Mouse (Mus musculus) heart, postnatal 4 days (tissue): ENCODE measurements around the gene Zswim1. TPM values are rescaled to one million over a fixed set of nuclear protein-coding genes. Genes with fewer than 3 reads are reported as not detected.
"Not testable (repeated sequence)": the region's sequence is repeated elsewhere in the genome, so short reads cannot be mapped to it uniquely, and the experiment has no call there.

Source experiments
- DNase-seq: peaks from one replicate; pipeline ENCODE4 v3.0.0; 2021
- total RNA-seq, 2 experiments: library from RNA; stranded (reverse); gene quantifications; 2 replicates each; pipeline ENCODE4 v1.2.3; 2021

Zswim1 gene
- total RNA-seq, 2 experiments from 2014 or later: 5.0 to 5.8 TPM

DNA sequence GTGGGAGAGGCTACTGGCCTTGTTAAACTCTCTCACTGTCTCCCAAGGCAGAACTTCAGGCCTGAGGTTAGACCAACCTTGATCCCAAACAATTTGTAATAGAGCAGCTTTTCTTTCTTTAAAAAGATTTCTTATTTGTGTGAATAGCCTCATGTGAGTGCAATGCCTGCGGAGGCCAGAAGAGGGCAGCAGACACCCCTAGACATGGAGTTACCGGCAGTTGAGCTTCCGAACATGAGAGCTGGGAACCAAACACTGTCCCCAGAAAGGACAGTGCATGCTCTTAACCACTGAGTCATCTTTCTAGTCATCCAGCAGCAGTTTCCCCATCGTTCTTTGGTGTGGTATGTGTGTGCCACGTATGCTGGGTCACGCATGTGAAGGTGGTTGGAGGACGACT is 45.1 kb downstream of the Zswim1 start:
- no peak for DNase-seq

DNA sequence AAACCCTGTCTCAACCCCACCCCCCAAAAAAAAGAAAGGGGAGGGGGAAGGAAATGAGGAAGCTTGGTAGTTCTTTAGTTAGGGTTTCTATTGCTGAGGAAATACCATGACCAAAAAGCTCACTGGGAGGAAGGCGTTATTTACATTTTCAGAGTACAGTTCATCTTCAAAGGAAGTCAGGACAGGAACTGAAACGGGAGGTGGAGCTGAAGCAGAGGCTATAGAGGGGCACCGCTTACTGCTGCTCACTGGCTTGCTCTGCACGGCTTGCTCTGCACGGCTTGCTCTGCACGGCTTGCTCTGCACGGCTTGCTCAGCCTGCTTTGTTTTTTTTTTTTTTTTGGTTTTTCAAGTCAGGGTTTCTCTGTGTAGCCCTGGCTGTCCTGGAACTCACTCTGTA is 46.0 kb downstream of the Zswim1 start:
- DNase-seq: no peak

DNA sequence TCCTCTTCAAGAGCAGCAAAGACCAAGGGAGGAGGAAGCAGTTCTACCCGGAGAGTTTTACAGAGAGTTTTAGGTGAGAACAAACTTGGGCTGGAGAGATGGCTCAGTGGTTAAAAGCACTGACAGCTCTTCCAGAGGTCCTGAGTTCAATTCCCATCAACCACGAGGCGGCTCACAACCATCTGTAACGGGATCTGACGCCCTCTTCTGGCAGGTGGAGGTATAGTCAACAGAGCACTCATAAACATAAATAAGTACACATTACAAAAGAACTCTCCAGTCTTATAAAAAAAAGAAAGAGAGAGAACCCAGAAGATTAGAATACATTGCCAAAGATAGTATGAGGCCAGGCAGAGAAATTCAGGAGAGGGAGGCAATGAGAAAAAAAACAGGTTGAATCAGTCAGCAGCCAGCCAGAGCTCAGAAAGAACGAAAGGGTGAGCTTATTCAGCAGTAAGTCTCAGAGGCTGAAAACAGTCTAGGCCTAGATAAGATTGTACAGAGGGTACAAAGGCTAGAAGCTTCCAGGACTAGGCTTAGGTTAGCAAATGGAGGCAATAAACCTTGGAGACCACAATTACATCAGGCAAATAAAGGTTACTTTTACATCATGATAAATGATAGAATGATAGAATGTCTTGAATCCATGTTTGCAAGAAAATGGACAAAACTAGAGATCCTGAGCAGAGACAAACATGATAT is 49.3 kb downstream of the Zswim1 start:
- no peak for DNase-seq

DNA sequence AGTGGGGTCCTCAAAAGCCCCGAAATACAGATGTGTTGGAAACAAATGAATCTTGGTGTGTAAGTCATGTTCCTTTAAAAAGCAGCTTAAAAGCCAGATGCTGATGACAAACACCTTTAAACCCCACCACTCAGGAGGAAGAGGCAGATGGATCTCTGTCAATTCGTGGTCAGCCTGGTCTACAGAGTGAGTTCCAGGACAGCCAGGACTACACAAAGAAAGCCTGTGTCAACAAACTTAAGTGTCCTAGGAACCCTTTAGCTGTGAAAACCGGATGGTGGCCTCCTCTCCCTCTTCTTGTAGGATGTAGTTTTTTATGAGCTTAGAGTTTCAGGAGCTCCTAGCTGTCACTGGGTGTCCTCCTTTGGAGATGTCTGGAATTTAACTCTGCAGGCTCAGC is 51.1 kb downstream of the Zswim1 start:
- DNase-seq: no peak

DNA sequence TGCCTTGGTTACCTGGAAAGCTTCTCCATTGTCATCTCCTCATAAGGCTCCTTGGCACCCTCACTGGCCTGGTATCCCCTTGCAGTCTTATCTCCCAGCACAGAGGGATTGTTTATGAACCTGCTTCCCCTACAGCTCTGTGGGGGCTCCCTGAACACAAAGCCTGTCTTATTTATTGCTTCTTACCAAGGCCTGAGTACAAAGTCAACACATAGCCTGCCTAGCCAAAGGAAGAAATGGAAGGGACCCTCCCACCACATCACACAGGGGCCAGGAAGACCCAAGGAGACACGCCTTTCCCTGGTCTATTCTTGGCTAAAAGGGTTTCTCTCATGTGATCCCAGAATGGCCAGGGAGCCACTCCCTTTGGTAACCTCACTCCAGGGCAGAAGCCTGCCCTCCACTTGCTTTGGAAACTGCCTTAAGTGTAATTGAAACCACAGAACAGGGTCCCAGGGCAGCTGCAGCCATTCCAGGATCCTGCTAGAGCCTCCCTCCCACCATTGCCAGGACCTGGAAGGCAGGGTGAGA is 51.8 kb downstream of the Zswim1 start:
- peak; percentile 55 for DNase-seq

DNA sequence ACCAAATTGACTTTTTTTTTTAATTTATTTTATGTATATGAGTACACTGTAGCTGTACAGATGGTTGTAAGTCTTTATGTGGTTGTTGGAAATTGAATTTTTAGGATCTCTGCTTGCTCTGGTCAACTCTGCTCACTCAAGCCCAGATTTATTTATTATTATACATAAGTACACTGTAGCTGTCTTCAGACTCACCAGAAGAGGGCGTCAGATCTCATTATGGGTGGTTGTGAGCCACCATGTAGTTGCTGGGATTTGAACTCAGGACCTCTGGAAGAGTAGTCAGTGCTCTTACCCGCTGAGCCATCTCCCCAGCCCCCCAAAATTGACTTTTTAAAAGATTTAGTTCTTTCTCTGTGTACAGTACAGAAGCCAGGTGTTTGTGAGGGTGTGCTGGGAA is 53.2 kb downstream of the Zswim1 start:
- DNase-seq: not testable (repeated sequence)

Other genes starting within 250 kb of the Zswim1 start
- gene Spint3, start 249.2 kb upstream of the Zswim1 start, total RNA-seq: not detected
- not detected for gene Wfdc6a, start 237.2 kb upstream of the Zswim1 start, total RNA-seq
- not detected for gene Eppin, start 229.1 kb upstream of the Zswim1 start, total RNA-seq
- gene Wfdc6b, start 209.2 kb upstream of the Zswim1 start, total RNA-seq: not detected
- not detected for gene Wfdc8, start 209.1 kb upstream of the Zswim1 start, total RNA-seq
- gene Wfdc16, start 183.9 kb upstream of the Zswim1 start, total RNA-seq: not detected
- not detected for gene Wfdc10, start 166.6 kb upstream of the Zswim1 start, total RNA-seq
- not detected for gene Wfdc9, start 166.1 kb upstream of the Zswim1 start, total RNA-seq
- gene Wfdc11, start 148.6 kb upstream of the Zswim1 start, total RNA-seq: not detected
- not detected for gene Wfdc13, start 137.6 kb upstream of the Zswim1 start, total RNA-seq
- not detected for gene Spint4, start 124.2 kb upstream of the Zswim1 start, total RNA-seq
- gene Spint5, start 107.4 kb upstream of the Zswim1 start, total RNA-seq: not detected
- gene Wfdc3, start 76.8 kb upstream of the Zswim1 start, total RNA-seq: under 1 TPM; 0.26 to 0.27 TPM
- gene Dnttip1, start 76.7 kb upstream of the Zswim1 start, total RNA-seq: 10 to 100 TPM; 41.2 to 42.0 TPM
- 100 to 1,000 TPM; 130 to 144 TPM for gene Ube2c, start 52.8 kb upstream of the Zswim1 start, total RNA-seq
- gene Tnnc2, start 42.7 kb upstream of the Zswim1 start, total RNA-seq: 10 to 100 TPM in 1 of 2 experiments, not detected in 1; 10.8 TPM
- 10 to 100 TPM; 22.9 to 24.1 TPM for gene Snx21, start 36.9 kb upstream of the Zswim1 start, total RNA-seq
- 10 to 100 TPM; 13.1 to 13.5 TPM for gene Acot8, start 17.8 kb upstream of the Zswim1 start, total RNA-seq
- 1 to 10 TPM; 1.8 to 2.3 TPM for gene Zswim3, start 17.6 kb upstream of the Zswim1 start, total RNA-seq
- gene Spata25, start 5.9 kb downstream of the Zswim1 start, total RNA-seq: 1 to 10 TPM in 1 of 2 experiments, under 1 TPM in 1; 0.92 to 1.9 TPM
- 100 to 1,000 TPM; 101 to 104 TPM for gene Ctsa, start 10.2 kb downstream of the Zswim1 start, total RNA-seq
- gene Neurl2, start 10.8 kb downstream of the Zswim1 start, total RNA-seq: 10 to 100 TPM; 33.3 to 34.0 TPM
- gene Pltp, start 35.0 kb downstream of the Zswim1 start, total RNA-seq: 10 to 100 TPM; 13.2 to 20.5 TPM
- 10 to 100 TPM; 47.0 to 48.2 TPM for gene Pcif1, start 56.6 kb downstream of the Zswim1 start, total RNA-seq
- gene Zfp335, start 89.1 kb downstream of the Zswim1 start, total RNA-seq: 10 to 100 TPM; 14.7 to 15.8 TPM
- under 1 TPM; 0.48 to 0.63 TPM for gene Mmp9, start 118.1 kb downstream of the Zswim1 start, total RNA-seq
- gene Slc12a5, start 138.1 kb downstream of the Zswim1 start, total RNA-seq: 1 to 10 TPM in 1 of 2 experiments, under 1 TPM in 1; 0.90 to 1.1 TPM
- 10 to 100 TPM; 29.1 to 30.2 TPM for gene Ncoa5, start 212.2 kb downstream of the Zswim1 start, total RNA-seq
- gene Cd40, start 232.9 kb downstream of the Zswim1 start, total RNA-seq: 1 to 10 TPM; 4.9 to 5.3 TPM